Mouse (Mus musculus) kidney, adult 18-20 months (tissue): ENCODE data around the gene Zfp282.
A peak's percentile ranks its signal among the peaks of the same experiment; 100 is the strongest.

ENCODE experiments used
- DNase-seq: peaks from one replicate; pipeline ENCODE4 v3.0.0; 2021

The Zfp282 gene

DNA sequence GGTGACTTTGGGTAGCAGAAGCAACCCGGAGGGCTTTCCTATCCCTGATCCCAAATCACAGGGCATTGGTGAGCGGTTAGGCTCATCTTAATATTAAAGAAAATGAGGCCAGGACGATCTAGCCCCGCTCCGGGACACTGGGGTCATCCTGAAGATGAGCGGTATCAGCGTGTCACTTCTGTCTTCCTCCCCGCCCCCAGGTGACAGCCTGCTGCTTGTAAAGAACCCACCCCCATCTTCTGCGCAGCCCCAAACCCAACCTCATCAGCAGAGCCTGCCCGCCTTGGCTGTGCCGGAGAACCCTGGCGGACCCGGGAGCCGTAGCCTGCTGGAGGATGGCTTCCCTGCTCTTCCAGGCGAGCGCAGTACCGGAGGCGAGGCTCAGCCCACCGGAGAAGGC, 27.4 kb downstream of the Zfp282 start:
- no peak for DNase-seq

DNA sequence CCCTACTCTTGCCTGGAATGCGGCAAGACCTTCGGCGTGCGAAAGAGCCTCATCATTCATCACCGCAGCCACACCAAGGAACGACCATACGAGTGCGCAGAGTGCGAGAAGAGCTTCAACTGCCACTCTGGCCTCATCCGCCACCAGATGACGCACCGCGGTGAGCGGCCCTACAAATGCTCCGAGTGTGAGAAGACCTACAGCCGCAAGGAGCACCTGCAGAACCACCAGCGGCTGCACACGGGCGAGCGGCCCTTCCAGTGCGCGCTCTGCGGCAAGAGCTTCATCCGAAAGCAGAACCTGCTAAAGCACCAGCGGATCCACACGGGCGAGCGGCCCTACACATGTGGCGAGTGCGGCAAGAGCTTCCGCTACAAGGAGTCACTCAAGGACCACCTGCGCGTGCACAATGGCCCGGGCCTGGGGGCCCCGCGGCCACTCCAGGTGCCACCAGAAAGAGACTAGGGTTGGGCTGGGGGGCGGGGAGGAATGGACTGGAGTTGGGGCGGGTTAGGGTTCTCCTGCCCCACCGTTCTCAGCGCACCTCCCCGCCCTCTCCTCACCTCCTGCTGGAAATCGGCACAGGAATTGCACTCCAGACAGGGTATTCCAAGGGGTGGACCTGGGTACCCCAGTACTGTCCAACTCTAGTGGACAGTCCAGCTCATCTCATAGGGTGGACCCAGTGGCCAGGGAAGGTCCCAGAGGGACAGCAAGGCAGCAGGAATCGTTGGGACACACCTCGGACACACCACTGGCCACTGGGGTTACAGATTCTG, 28.1 kb downstream of the Zfp282 start:
- DNase-seq = no peak

- DNase-seq = no peak
Measured at GRCm38 (mm10) chr6:47906326-47906725, 29.3 kb downstream of the Zfp282 start.

DNA sequence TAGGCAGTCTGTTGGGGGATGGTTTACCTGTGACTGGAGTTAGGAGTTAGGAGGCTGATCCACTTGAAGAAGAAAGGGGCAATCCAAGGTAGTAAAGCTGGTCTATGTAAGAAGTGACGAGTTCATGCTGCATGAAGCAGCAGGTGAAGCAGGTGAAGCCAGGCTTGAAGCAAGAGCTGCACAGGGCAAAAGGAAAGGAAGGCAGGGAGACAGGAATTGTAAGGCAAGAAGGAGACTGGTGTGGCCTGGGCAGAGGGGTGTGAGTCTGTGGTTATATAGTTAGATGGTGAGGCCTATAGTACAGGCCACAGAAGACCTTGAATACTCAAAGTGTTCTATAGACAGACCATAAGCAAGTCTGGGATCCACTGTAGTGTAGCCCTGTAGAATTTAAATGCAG, 32.0 kb downstream of the Zfp282 start:
- no peak for DNase-seq

- no peak for DNase-seq
Measured at GRCm38 (mm10) chr6:47911650-47912049, 34.6 kb downstream of the Zfp282 start.

DNA sequence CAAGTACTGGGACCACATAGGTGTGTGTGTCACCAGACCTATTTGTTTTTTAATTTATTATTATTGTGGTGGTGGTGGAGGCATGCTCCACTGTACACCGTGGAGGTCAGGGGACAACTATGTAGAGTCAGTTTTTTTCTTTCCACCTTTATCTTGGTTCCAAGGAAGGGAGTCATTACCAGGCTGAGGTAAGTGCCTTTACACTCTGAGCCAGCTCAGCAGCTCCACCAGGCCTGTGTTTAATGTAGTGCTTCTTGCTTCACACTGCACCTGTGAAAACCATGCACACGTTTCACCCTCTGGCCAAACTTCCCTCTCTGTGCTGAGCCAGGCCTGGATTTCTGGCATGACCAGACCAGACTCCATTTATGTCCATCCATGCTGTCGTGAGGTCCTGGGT, 36.0 kb downstream of the Zfp282 start:
- DNase-seq = no peak

- no peak for DNase-seq
Measured at GRCm38 (mm10) chr6:47917051-47917450, 40.0 kb downstream of the Zfp282 start.

- no peak for DNase-seq
Measured at GRCm38 (mm10) chr6:47918768-47919274, 41.8 kb downstream of the Zfp282 start.

DNA sequence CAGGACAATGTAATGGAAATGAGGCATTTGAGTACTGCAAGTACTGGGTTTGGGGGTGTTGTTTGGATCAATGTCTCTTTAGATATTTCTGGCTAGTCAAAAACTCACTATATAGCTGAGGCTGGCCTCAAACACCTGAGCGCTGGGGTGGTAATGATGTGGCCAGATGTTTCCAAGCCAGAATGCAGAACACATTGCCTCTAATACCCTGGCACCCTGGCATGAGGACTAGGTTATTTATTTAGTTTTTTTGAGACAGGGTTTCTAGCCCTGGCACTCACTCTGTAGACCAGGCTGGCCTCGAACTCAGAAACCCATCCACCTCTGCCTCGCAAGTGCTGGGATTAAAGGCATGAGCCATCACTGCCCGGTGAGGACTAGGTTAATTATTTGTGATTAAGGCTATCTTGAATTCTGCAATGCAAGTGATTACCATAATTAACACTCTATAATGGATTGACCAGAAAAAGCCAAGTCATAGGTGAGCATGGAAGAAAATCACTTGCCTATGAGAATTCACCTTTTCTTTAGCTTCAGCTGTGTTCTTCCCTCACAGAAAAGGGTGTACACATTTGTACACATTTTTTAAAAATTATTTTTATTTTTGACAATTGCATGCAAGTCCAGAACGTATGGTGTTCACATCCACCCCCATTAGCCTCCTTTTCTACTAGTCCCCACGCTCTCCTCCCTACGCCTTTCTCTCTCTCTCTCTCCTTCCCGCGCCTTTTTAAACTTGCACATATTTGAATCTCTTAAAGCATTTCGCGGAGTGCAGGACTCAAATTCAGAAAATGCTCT, 42.8 kb downstream of the Zfp282 start:
- DNase-seq = no peak

DNA sequence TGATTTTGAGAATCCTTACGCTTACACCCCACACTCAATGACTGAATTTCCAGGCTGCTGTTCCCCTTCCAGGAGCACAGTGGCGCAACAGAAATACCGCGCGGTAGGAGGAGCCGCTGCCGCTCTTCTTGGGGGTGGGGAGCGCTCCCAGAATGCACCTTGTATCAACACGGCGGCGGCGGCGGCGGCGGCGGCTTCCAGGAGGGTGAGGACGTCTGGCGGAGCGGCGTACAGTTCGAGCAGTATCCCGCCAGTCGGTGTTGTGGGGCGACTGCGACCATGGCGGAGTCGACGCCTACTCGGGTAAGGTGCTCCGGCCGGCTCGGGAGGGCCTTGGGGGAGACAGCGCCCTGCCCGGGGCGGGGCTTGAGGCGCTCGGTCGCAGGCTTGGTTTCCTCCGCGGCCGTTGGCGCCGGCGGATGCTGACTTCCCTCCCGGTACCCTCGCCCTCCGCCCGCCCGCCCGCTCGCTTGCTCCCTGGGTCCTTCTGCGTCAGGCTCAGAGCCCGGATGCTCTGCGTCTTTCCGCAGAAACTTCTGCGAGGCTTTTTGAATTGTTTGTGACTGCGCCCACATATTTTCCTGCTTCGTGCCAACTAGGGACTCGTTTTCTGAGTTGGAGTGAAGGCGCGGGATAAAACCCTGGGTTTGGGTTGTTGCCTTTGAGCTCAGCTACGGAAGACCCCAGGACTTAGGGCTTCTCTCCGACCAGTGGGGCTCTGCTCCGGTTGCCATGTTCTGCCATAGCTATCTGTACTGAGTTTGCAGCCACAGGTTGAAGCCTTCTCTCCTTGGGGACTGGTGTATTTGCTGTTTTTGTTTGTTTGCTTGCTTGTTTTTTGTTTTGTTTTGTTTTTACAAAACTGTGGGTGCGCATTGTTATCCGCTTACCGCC, 43.7 kb downstream of the Zfp282 start, which contains the start of gene Zfp212:
TSS of gene Zfp212 (plus strand) at position 30 of the 894 bp plus-strand sequence.
- DNase-seq = peak; percentile 91

GRCm38 (mm10) chr6:47942461-47942860, 65.5 kb downstream of the Zfp282 start:
- DNase-seq = no peak

DNA sequence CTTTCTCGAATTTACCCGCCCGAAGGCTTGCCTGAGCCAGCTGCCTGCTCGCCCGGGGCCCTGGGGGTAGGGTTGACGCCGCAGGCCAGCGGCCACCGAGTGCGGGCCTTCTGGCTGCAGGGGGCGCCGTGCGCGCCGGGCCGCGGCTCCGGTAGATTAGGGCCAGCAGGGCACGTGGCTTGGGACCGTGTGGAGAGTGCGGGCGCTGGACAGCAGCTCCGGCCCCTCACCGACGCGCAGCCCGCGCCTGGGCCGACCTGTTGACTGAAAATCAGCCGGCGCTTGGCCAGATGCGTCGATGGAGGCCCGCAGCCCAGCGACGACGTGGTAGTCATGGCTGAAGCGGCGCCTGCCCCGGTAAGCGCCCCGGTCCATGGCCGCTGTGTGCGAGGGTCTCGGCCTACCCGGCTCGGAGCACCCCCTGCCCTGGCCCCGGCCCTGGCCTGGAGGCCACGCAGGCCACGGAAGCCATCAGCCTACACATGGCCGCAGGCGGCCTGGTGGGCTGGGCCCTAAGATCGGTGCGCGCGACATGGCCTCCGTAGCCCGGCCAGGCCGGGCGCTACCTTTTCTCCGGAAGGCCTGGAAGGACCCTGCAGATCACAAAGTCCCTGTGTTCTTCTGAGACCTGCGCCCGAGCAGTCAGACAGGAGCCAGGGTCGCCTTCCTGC, 66.2 kb downstream of the Zfp282 start:
- DNase-seq = peak; percentile 74

DNA sequence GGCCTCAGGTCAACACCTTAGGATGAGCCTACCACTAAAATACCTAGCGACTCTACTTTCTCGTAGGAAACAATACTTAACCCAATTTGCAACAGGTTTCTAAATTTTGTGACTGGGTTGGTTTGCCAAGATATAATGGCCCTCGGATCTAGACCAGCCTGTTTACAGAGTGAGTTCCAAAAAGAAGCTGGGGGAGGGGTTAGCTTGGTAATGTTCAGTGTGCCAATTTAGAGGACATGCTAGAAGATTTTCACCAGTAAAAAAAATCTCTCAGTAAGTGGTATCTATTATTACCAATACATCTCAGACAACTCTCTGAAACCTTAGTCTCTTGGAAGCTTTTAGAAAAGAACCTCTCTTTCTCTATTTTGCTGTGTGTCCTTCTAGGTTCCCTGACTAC, 66.7 kb downstream of the Zfp282 start:
- DNase-seq = no peak

DNA sequence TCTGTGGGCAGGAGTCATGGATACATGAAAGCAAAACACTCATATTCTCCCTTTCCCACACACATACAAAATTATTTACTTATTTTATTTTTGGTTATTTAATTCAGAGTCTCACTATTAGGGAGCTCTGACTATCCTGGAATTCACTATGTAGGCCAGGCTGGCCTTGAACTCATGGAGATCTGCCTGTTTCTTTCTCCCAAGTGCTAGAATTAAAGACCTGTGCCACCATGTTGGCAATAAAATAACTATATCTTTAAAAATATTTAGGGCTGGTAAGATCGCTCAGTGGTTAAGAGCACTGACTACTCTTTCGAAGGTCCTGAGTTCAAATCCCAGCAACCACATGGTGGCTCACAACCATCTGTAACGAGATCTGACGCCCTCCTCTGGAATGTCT, 70.4 kb downstream of the Zfp282 start:
- DNase-seq = no peak

- DNase-seq = peak; percentile 95
Measured at GRCm38 (mm10) chr6:47953191-47953726, 76.3 kb downstream of the Zfp282 start, which contains the start of gene Zfp956. TSS of gene Zfp956 (plus strand) at chr6:47953390.

- no peak for DNase-seq
Measured at GRCm38 (mm10) chr6:47954425-47954824, 77.4 kb downstream of the Zfp282 start.

- DNase-seq = no peak
Measured at GRCm38 (mm10) chr6:47957816-47958215, 80.8 kb downstream of the Zfp282 start.
